Mouse (Mus musculus): ENCODE data around the gene Jpt2.

DNA sequence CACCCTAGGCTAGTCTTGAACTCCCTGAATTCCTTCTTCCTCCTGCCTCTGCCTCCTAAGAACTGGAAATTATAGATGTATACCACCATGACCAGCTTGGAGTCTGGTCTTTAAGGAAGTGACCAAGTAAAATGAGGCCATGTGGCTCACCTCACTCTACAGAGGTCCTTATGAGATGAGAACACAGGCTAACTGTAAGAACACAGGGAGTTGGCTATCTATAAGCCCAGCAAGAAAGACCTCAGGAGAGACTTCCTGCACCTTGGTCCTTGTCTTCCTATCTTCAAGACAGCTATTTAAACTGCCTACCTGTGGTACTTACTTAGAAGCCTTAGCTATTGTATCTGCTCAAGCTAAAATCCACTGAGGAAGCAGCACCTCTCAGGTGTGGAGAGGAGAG lies 46.5 kb downstream of the Jpt2 start:
- TF ChIP-seq CTCF (IDR thresholded peaks at IDR 0.05; ENCODE audit: low read depth, low read length), result no peak
- no peak for TF ChIP-seq POLR2A (IDR thresholded peaks at IDR 0.05; ENCODE audit: insufficient read depth, low read length)

Data from ES-Bruce4 (cell line).